Mouse (Mus musculus): ENCODE measurements around the gene Lrrc7. TPM values are rescaled to one million over a fixed set of nuclear protein-coding genes. Genes with fewer than 3 reads are reported as not detected.

The Lrrc7 gene
- polyA plus RNA-seq, 1 experiment from 2014 or later: 0.41 TPM

DNA sequence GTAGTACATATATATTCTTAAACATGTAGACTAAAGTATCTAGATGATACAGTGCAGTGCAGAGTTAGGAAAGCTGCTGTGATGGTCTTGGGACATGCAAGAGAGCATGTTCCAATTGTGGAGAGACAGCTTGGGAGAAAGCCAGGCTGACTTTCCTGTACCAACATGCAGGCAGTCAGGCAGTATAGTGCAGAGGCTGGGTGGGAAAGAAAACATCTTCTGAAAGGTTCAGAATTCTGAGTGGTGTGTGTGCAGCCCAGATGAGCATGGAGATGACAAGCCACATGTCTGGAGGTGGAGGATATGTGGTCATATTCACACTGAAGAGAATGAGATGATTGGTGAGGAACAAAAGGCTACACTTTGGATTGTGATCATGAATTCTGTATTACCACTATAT lies 254.6 kb downstream of the Lrrc7 start:
- TF ChIP-seq CTCF (IDR thresholded peaks at IDR 0.05; ENCODE audit: low read depth): no peak
- no peak for TF ChIP-seq EP300 (optimal IDR thresholded peaks at IDR 0.05)
- Histone ChIP-seq H3K9me3 (ENCODE audit: control insufficient read depth, low read length) (no peaks in the 10 kb centered on the region), H3K4me2 (replicated peaks; ENCODE audit: low read depth) (no peak overlapping the region), H3K27ac (replicated peaks) (no peak overlapping the region), H3K9ac (ENCODE audit: low read length) (no peak overlapping the region), H3K4me3 (ENCODE audit: low read depth, low read length) (no peak overlapping the region), H3K27me3 (ENCODE audit: control insufficient read depth, insufficient read depth, low read length) (no peaks in the 10 kb centered on the region), H3K36me3 (ENCODE audit: control insufficient read depth, insufficient read depth, low read length) (no peaks in the 10 kb centered on the region), H3K4me1 (replicated peaks; ENCODE audit: control insufficient read depth, insufficient read depth) (no peaks in the 10 kb centered on the region)
- ATAC-seq (ENCODE audit: low FRiP score, low TSS enrichment) (no peak), DNase-seq (ENCODE audit: low spot score) (no peak)

DNA sequence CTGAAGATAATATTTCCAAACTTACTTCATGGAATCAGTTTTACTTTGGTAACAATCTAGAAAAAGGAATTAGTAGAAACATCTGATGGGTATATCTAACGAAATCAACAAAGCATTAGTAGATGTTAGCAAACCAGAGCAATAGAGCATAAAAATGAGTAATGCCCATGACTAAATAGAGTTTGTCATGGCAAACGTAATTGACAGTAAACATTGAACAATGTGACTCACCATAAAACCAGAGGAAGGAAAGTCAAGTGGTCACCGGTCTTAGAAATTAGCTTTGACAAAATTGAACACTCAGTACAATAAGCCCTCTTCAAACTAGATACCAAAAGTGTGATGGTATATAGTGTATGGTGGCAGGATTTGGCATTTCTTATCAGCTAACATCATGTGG lies 263.3 kb downstream of the Lrrc7 start:
- no peaks in the 10 kb centered on the region for H3K4me1 ChIP-seq (replicated peaks; ENCODE audit: control insufficient read depth, insufficient read depth)
- no peaks in the 10 kb centered on the region for H3K27me3 ChIP-seq (ENCODE audit: control insufficient read depth, insufficient read depth, low read length)
- no peak overlapping the region for H3K4me2 ChIP-seq (replicated peaks; ENCODE audit: low read depth)
- no peak for TF ChIP-seq EP300 (optimal IDR thresholded peaks at IDR 0.05)
- no peak for TF ChIP-seq CTCF (IDR thresholded peaks at IDR 0.05; ENCODE audit: low read depth)
- no peaks in the 10 kb centered on the region for H3K36me3 ChIP-seq (ENCODE audit: control insufficient read depth, insufficient read depth, low read length)
- no peak overlapping the region for H3K9ac ChIP-seq (ENCODE audit: low read length)
- no peak overlapping the region for H3K4me3 ChIP-seq (ENCODE audit: low read depth, low read length)
- no peak for ATAC-seq (ENCODE audit: low FRiP score, low TSS enrichment)
- WGBS: 80% methylated on average over 3 of the region's 3 CpGs
- DNase-seq (ENCODE audit: low spot score): no peak
- H3K27ac ChIP-seq (replicated peaks): no peak overlapping the region
- H3K9me3 ChIP-seq (ENCODE audit: control insufficient read depth, low read length): no peaks in the 10 kb centered on the region

DNA sequence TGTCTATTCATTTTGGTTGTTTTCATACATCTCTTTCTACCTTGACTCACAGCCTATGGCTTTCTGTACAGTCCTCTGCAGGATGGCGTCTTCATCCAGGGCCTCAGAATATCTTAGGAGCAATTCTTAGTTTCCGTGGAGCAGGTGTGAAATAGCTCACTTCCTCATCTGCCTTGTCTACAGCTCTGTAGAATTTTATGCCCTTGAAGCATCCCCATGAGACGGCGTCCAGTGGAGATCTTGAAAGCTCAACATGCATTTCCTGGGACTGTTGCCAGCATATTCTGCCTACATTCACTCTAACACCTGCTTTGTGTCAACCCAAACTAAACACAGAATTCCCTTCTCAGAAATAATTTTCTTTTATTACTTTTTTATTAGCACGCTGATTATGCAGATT lies 267.0 kb downstream of the Lrrc7 start:
- Histone ChIP-seq H3K4me2 (replicated peaks; ENCODE audit: low read depth) (no peak overlapping the region), H3K4me3 (ENCODE audit: low read depth, low read length) (no peak overlapping the region), H3K4me1 (replicated peaks; ENCODE audit: control insufficient read depth, insufficient read depth) (no peaks in the 10 kb centered on the region), H3K27ac (replicated peaks) (no peak overlapping the region), H3K9me3 (ENCODE audit: control insufficient read depth, low read length) (no peaks in the 10 kb centered on the region), H3K9ac (ENCODE audit: low read length) (no peak overlapping the region), H3K36me3 (ENCODE audit: control insufficient read depth, insufficient read depth, low read length) (no peaks in the 10 kb centered on the region), H3K27me3 (ENCODE audit: control insufficient read depth, insufficient read depth, low read length) (no peaks in the 10 kb centered on the region)
- no peak for ATAC-seq (ENCODE audit: low FRiP score, low TSS enrichment)
- no peak for TF ChIP-seq EP300 (optimal IDR thresholded peaks at IDR 0.05)
- TF ChIP-seq CTCF (IDR thresholded peaks at IDR 0.05; ENCODE audit: low read depth): no peak
- WGBS: 37% methylated on average over 5 of the region's 5 CpGs
- no peak for DNase-seq (ENCODE audit: low spot score)

DNA sequence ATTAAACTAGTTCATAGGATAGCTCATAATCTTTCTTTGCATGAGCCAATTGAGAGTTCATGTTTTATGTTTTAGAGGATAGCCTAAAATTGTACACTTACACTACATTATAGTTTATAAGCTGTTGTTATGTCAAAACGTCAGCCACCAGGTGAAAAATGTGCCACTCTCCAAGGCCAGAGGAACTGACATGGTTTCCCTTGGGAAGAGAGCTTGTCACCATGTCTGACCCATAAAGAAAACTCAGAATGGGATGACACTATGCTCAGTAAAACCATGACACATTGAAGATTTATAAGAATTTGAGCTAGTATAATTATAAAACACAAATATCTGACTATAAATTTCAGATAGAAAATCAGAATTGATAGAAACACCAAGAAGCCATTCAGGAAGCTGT lies 277.6 kb downstream of the Lrrc7 start:
- Histone ChIP-seq H3K27me3 (ENCODE audit: control insufficient read depth, insufficient read depth, low read length) (no peaks in the 10 kb centered on the region), H3K4me3 (ENCODE audit: low read depth, low read length) (no peak overlapping the region), H3K4me2 (replicated peaks; ENCODE audit: low read depth) (no peak overlapping the region), H3K9ac (ENCODE audit: low read length) (no peak overlapping the region), H3K36me3 (ENCODE audit: control insufficient read depth, insufficient read depth, low read length) (no peaks in the 10 kb centered on the region), H3K4me1 (replicated peaks; ENCODE audit: control insufficient read depth, insufficient read depth) (no peaks in the 10 kb centered on the region), H3K27ac (replicated peaks) (no peak overlapping the region), H3K9me3 (ENCODE audit: control insufficient read depth, low read length) (no peaks in the 10 kb centered on the region)
- 48% methylated on average over 1 of the region's 1 CpGs for WGBS
- ATAC-seq (ENCODE audit: low FRiP score, low TSS enrichment) (no peak), DNase-seq (ENCODE audit: low spot score) (no peak)
- TF ChIP-seq EP300 (optimal IDR thresholded peaks at IDR 0.05) (no peak), CTCF (IDR thresholded peaks at IDR 0.05; ENCODE audit: low read depth) (no peak)

DNA sequence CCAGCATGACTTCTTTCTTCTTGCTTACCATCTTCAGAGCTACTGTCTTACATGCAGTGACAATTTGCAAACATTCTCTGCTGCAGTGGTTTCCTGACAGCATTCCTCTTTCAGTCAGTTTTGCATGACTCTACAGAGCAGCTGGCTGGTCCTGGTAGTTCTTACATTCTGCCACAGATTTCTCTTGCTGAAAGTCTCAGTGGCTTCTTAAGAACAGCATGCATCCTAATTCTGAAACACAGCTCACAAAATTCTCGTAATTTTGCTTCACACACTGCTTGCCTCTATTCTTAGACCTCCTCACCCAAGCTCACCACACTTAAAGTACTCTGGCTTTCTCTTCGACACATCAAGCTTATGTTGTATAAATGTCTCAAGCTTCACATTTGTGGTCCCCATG lies 283.4 kb downstream of the Lrrc7 start:
- Histone ChIP-seq H3K27me3 (ENCODE audit: control insufficient read depth, insufficient read depth, low read length) (no peaks in the 10 kb centered on the region), H3K27ac (replicated peaks) (no peak overlapping the region), H3K9ac (ENCODE audit: low read length) (no peak overlapping the region), H3K4me3 (ENCODE audit: low read depth, low read length) (no peak overlapping the region), H3K4me1 (replicated peaks; ENCODE audit: control insufficient read depth, insufficient read depth) (no peaks in the 10 kb centered on the region), H3K36me3 (ENCODE audit: control insufficient read depth, insufficient read depth, low read length) (no peaks in the 10 kb centered on the region), H3K4me2 (replicated peaks; ENCODE audit: low read depth) (no peak overlapping the region), H3K9me3 (ENCODE audit: control insufficient read depth, low read length) (no peaks in the 10 kb centered on the region)
- DNase-seq (ENCODE audit: low spot score): no peak
- ATAC-seq (ENCODE audit: low FRiP score, low TSS enrichment): no peak
- 73% methylated on average over 2 of the region's 2 CpGs for WGBS
- TF ChIP-seq EP300 (optimal IDR thresholded peaks at IDR 0.05) (no peak), CTCF (IDR thresholded peaks at IDR 0.05; ENCODE audit: low read depth) (no peak)

DNA sequence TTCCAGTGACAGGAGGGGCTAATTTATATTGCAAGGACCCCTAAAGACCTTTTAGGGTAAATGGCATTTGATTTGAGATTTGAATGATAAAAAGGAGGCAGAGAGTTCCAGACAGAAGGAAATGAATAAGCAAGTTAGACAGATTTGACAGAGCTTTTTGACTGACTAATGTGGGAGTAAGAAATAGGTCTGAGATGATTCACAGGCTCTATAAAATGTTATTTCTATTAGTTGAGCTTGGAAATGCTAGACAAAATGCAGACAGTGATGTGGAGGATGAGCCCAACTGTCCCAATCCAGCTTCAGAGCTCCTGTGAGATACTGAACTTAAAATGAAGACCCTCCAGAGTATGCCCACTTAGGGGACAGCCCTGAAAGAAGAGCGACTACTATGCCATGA lies 289.3 kb downstream of the Lrrc7 start:
- ATAC-seq (ENCODE audit: low FRiP score, low TSS enrichment): no peak
- Histone ChIP-seq H3K4me1 (replicated peaks; ENCODE audit: control insufficient read depth, insufficient read depth) (no peaks in the 10 kb centered on the region), H3K4me2 (replicated peaks; ENCODE audit: low read depth) (no peak overlapping the region), H3K9me3 (ENCODE audit: control insufficient read depth, low read length) (no peaks in the 10 kb centered on the region), H3K36me3 (ENCODE audit: control insufficient read depth, insufficient read depth, low read length) (no peaks in the 10 kb centered on the region), H3K27me3 (ENCODE audit: control insufficient read depth, insufficient read depth, low read length) (no peaks in the 10 kb centered on the region), H3K4me3 (ENCODE audit: low read depth, low read length) (no peak overlapping the region), H3K27ac (replicated peaks) (no peak overlapping the region), H3K9ac (ENCODE audit: low read length) (no peak overlapping the region)
- TF ChIP-seq EP300 (optimal IDR thresholded peaks at IDR 0.05) (no peak), CTCF (IDR thresholded peaks at IDR 0.05; ENCODE audit: low read depth) (no peak)
- no peak for DNase-seq (ENCODE audit: low spot score)
- WGBS: 68% methylated on average over 1 of the region's 1 CpGs
